Mouse (Mus musculus) stomach, embryonic 14.5 days (tissue): ENCODE results near the gene Ramp3. TPM values are rescaled to one million over a fixed set of nuclear protein-coding genes. Genes with fewer than 3 reads are reported as not detected.

Experiments used
- ATAC-seq: fragments of 200-750 bp; cut with Nextera tagmentation; 2 replicates; pipeline ENCODE4 v1.8.0; 2017; ENCODE audit warnings: low read depth, moderate TSS enrichment; ENCODE audit not compliant: insufficient number of reproducible peaks, insufficient read depth, low FRiP score
- H3K27ac ChIP-seq: fragments of 300-500 bp; sonication (generic); 2 replicates; pipeline ENCODE4 v1.5.1; 2014; ENCODE audit warnings: mild to moderate bottlenecking, low read length, moderate library complexity, mixed read lengths
- H3K27me3 ChIP-seq: fragments of 300-500 bp; sonication (generic); 2 replicates; pipeline ENCODE4 v1.6.1; 2014; ENCODE audit warnings: low read length, control low read depth, mixed read lengths; ENCODE audit not compliant: control insufficient read depth, insufficient read depth
- H3K36me3 ChIP-seq: fragments of 300-500 bp; sonication (generic); 2 replicates; pipeline ENCODE4 v1.6.1; 2014; ENCODE audit warnings: mild to moderate bottlenecking, control low read depth, low read length, moderate library complexity, mixed read lengths; ENCODE audit not compliant: control insufficient read depth, insufficient read depth
- H3K4me1 ChIP-seq: fragments of 300-500 bp; sonication (generic); 2 replicates; pipeline ENCODE4 v1.6.1; 2014; ENCODE audit warnings: low read length, control low read depth, mixed read lengths; ENCODE audit not compliant: control insufficient read depth, insufficient read depth
- H3K4me2 ChIP-seq: fragments of 300-500 bp; sonication (generic); replicated peaks from 2 replicates; pipeline ENCODE4 v1.6.1; 2014; ENCODE audit warnings: low read depth, low read length, control low read depth
- H3K4me3 ChIP-seq: fragments of 300-500 bp; sonication (generic); 2 replicates; pipeline ENCODE4 v1.5.1; 2014; ENCODE audit warnings: low read depth, low read length, control low read depth
- H3K9ac ChIP-seq: fragments of 300-500 bp; sonication (generic); replicated peaks from 2 replicates; pipeline ENCODE4 v1.6.1; 2014; ENCODE audit warnings: low read depth, mild to moderate bottlenecking, control low read depth, low read length, moderate library complexity, mixed read lengths
- H3K9me3 ChIP-seq: fragments of 300-500 bp; sonication (generic); 2 replicates; pipeline ENCODE4 v1.6.1; 2016; ENCODE audit warnings: low read depth, low read length, control low read depth; ENCODE audit not compliant: control insufficient read depth
- whole genome bisulfite sequencing: fragments of 180-500 bp; shearing (Covaris S2); extraction: QIAGEN DNeasy Blood & Tissue Kit; methylation state at CpG from one replicate; pipeline ENCODE4 v1.1.7; 2014; 5-methylcytosine and 5-hydroxymethylcytosine counted together
- polyA plus RNA-seq: library from polyadenylated mRNA; unstranded; fragments of >200 nt; fragmentation: Nextera tagmentation; extraction: Ambion mirVana; gene quantifications from 2 replicates; pipeline ENCODE4 v1.2.1, GENCODE M21; 2014

Ramp3 gene
- 8.5 and 8.7 TPM in 2 replicates for polyA plus RNA-seq

DNA sequence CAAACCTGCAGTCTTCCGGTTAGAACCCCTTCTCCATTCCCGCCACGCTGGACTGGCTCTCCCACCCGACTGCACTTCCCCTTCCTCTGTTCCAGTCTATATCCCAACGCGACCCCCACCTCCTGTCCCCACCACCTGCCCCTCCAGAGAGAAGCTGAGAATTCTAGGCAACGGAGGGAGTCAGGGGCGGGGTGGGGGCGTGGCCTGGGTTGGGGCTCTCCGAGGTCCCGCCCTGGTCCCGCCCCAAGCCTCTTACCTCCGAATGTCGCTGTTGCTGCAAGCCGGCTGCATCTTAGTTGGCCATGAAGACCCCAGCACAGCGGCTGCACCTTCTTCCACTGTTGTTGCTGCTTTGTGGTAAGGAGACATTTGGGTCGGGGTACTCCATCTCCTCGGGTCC, at the start of gene Ramp3:
TSS of gene Ramp3 (plus strand) at position 251 of the 400 bp plus-strand sequence.
- Histone ChIP-seq H3K36me3 (no peaks in the 10 kb centered on the region), H3K27me3 (no peaks in the 10 kb centered on the region), H3K4me1 (no peaks in the 10 kb centered on the region), H3K27ac (no peak within 1 kb of the TSS), H3K9ac (no peak within 1 kb of the TSS; the same call in 1 of the 2 replicates), H3K4me2 (peak within 1 kb of the TSS; percentile 70), H3K4me3 (peak within 1 kb of the TSS; percentile 39), H3K9me3 (no peaks in the 10 kb centered on the region)
- 1% methylated on average over 18 of the region's 18 CpGs for WGBS
- peak; percentile 55 for ATAC-seq

DNA sequence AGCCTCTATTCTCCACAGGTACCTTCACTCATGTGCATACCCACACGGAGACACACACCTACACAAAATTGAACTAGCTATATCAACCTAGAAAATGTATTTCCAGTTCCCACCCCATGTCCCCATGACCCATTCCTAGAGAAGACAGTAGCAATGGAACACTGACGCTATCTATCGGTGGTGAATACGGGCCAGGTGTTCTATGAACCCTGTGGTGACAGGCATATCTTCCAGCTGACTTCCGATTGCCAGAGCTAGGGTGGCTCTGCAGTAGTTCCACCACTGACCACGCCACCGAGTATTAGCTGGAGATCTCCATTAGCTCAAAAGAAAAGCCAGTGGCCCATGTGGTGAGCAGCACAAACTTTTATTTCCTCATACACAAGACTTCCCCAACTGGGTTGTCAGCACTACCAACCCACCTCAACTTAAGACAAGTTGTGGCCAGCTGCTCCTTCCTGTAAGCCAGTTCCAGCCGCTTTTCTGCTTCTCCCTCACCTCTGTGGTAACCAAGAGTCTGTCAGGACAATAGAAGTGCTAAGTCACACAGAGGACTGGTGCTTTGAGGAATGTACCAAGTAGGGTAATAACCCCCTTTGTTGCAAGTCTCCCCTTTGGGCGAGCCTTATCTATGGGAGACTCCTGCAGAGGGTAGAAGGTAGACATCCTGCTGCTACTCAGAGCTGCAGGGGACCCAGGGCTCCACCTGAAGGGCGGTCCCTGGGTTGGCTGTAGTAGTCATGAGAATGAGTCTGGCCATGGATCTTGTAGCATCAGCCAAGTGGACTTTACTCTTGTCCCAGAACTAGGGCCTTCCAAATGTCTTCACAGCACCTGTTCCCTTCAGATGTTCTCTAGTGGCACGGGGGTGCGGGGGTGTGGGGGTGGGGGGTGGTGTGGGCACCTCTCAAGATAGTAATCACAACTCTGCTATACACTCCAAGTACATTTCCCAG, 42.8 kb upstream of the Ramp3 start:
- Histone ChIP-seq H3K27me3 (no peaks in the 10 kb centered on the region), H3K36me3 (peaks cover 73% of the 10 kb centered on the region), H3K4me2 (no peak overlapping the region), H3K9me3 (no peaks in the 10 kb centered on the region), H3K4me1 (no peaks in the 10 kb centered on the region), H3K27ac (no peak overlapping the region), H3K4me3 (no peak overlapping the region), H3K9ac (no peak overlapping the region)
- WGBS, result 91% methylated on average over 12 of the region's 12 CpGs
- ATAC-seq, result no peak

GRCm38 (mm10) chr11:6623704-6624103, 34.6 kb upstream of the Ramp3 start:
- no peak overlapping the region for H3K9ac ChIP-seq
- 0 out of 2 replicates have a peak overlapping the region, but pooled peaks have one; percentile 60 for H3K4me3 ChIP-seq
- no peaks in the 10 kb centered on the region for H3K9me3 ChIP-seq
- peaks cover 18% of the 10 kb centered on the region for H3K4me1 ChIP-seq
- H3K36me3 ChIP-seq, result peaks cover 57% of the 10 kb centered on the region
- H3K27me3 ChIP-seq, result no peaks in the 10 kb centered on the region
- H3K27ac ChIP-seq, result no peak overlapping the region
- ATAC-seq, result no peak
- WGBS, result 87% methylated on average over 10 of the region's 10 CpGs
- H3K4me2 ChIP-seq, result peak overlapping the region; percentile 69; the same call in 1 of the 2 replicates

GRCm38 (mm10) chr11:6624619-6625382, 33.5 kb upstream of the Ramp3 start:
- Histone ChIP-seq H3K4me2 (peak overlapping the region; percentile 69), H3K27ac (no peak overlapping the region), H3K36me3 (peaks cover 46% of the 10 kb centered on the region), H3K27me3 (no peaks in the 10 kb centered on the region), H3K4me1 (peaks cover 18% of the 10 kb centered on the region), H3K4me3 (peak overlapping the region; percentile 60), H3K9ac (peak overlapping the region; percentile 74), H3K9me3 (no peaks in the 10 kb centered on the region)
- no peak for ATAC-seq
- WGBS, result 66% methylated on average over 14 of the region's 14 CpGs

DNA sequence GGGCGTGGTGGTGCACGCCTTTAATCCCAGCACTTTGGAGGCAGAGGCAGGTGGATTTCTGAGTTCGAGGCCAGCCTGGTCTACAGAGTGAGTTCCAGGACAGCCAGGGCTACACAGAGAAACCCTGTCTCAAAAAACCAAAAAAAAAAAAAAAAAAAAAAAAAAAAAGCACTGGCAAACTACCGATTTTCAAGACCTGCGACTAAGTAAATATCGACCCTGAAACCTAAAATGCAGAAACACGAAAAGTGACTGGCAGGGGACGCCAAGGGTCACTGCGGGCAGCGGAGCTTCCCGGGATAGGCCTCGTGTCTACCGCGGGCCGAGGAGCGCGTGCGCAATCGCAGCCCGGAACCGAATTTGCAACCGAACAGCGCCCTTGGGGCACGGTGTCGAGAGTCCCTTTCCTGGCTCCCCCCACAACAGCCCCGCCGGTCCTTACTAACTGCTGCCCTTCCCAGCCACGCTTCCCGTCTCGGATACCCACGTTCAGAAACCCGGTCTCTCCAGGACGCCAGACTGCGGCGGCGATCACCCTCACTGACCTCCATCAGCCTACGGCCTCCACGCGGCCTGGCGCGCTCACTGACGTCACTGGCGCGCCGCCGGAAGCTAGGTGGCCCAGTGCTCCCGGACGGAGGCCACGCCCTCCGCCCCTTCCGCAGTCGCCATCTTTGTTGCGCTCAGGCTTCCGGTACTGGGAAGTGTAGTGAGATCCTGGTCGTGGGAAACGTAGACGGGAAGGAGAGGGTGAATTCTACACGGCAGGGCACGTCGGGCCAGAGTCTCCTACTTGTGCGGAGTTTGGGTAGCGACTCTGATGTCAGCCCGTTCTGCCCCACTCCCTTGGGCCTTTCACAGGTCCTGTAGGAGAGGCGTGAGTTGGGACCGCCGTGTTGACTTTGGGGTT, 32.6 kb upstream of the Ramp3 start, which contains the start of gene Tbrg4:
TSS of gene Tbrg4 (minus strand) at position 590 of the 910 bp plus-strand sequence.
- H3K4me1 ChIP-seq, result peaks cover 18% of the 10 kb centered on the region
- under 1% methylated on average over 65 of the region's 66 CpGs for WGBS
- peak within 1 kb of the TSS; percentile 84 for H3K27ac ChIP-seq
- no peaks in the 10 kb centered on the region for H3K27me3 ChIP-seq
- H3K36me3 ChIP-seq, result peaks cover 37% of the 10 kb centered on the region
- H3K4me2 ChIP-seq, result peak within 1 kb of the TSS; percentile 69
- ATAC-seq, result peak; percentile 95
- H3K4me3 ChIP-seq, result peak within 1 kb of the TSS; percentile 60
- H3K9ac ChIP-seq, result peak within 1 kb of the TSS; percentile 74
- H3K9me3 ChIP-seq, result no peaks in the 10 kb centered on the region

DNA sequence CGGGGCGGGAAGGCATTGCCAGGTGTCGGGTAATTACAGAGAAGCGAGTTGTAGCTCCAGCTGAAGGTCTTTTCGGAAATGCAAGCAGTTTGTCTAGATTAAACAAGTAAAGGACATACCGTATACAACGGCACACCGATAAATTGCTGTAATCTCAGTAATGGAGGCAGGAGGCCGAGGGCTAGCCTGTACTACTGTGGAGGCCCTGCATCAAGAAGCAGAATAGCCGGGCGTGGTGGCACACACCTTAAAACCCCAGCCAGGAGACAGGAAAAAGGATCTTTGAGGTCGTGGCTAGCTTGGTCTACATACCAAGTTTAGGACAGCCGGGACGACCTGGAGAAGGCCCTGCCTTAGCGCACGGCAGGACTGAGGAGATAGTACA, 31.9 kb upstream of the Ramp3 start:
- peak overlapping the region; percentile 55 for H3K4me2 ChIP-seq
- peaks cover 30% of the 10 kb centered on the region for H3K36me3 ChIP-seq
- 7% methylated on average over 16 of the region's 16 CpGs for WGBS
- H3K4me1 ChIP-seq, result peaks cover 18% of the 10 kb centered on the region
- peak overlapping the region; percentile 60 for H3K4me3 ChIP-seq
- no peaks in the 10 kb centered on the region for H3K27me3 ChIP-seq
- peak overlapping the region; percentile 74 for H3K9ac ChIP-seq
- ATAC-seq, result peak; percentile 19; the same call in 1 of the 2 replicates
- no peaks in the 10 kb centered on the region for H3K9me3 ChIP-seq
- peak overlapping the region; percentile 84 for H3K27ac ChIP-seq

- no peak for ATAC-seq
- H3K27ac ChIP-seq, result no peak overlapping the region
- H3K4me3 ChIP-seq, result no peak overlapping the region
- H3K4me2 ChIP-seq, result no peak overlapping the region
- H3K27me3 ChIP-seq, result no peaks in the 10 kb centered on the region
- H3K9ac ChIP-seq, result no peak overlapping the region
- WGBS, result 92% methylated on average over 4 of the region's 4 CpGs
- peaks cover 18% of the 10 kb centered on the region for H3K36me3 ChIP-seq
- H3K9me3 ChIP-seq, result no peaks in the 10 kb centered on the region
- H3K4me1 ChIP-seq, result peaks cover 18% of the 10 kb centered on the region
Measured at GRCm38 (mm10) chr11:6627731-6628130, 30.6 kb upstream of the Ramp3 start.
